Mouse (Mus musculus): ENCODE measurements around the gene Ndufb11.

DNA sequence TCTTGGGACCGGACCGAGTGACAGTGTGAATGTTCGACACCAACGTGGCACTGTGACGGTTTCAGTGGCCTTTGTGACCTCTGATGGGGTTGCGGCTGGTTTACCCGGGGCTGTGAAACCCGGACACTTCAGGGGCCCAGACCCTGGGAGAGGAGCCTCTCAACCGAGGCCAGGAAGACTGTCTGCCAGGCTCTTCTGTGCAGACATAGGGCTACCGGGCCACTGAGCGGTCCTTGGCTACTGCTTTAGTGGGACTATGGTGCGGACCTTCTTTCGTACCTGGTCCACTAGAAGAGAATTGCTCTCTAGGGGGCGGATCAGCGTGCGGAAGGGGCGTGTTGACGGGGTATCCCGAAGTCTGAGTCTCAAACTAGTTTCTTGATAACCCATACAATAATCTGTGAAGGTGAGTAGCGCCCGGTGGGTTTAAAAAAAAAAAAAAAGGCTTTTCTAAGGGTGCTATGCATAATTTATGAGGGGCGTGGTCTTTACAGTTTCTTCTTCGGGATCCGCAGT, 41.5 kb upstream of the Ndufb11 start:
- no peak for TF ChIP-seq POLR2A (IDR thresholded peaks at IDR 0.05; ENCODE audit: low read depth, low read length)
- TF ChIP-seq CTCF (IDR thresholded peaks at IDR 0.05; ENCODE audit: extremely low read depth, insufficient read depth, insufficient read length, insufficient replicate concordance) = no peak

Measured in spleen, adult 2 months (tissue).